In the genomic region with DNA sequence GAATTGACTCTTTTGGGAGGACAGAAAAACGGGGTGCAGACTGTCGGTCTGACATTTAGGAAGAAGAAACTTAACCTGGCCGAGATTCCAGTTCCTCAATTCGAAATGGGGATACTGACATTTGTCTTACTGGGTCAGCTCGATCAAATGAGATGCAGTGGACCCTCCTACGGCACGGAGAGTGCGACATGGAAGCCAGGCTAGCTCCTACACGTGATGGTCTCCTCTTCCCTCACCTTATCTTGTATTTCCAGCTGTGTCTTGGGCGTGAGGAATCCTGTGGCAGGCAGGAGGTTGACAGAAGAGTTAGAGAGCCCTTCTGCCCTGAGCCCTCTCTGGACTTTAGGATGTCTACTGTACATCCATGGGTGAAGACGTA, we compare ENCODE assay signal across 12 mouse cellular contexts. TPM values are rescaled to one million over a fixed set of nuclear protein-coding genes. Genes with fewer than 3 reads are reported as not detected.
DNase-seq lines count a peak whose midpoint lies in the region; ATAC-seq and TF ChIP-seq lines count a peak whose summit lies in the region.
"Had no signal": no experiment of that assay in that cellular context is flagged by ENCODE, and none has a peak within 500 bp of the region (broad histone marks: within the 10 kb centered on the region; RNA-seq: fewer than 3 reads in every experiment).

No protein-coding gene starts in this region.

- intact Hi-C loops in left cerebral cortex, postnatal 36 days (cut with DNase I) = no loop called here

- peaks cover 7% of the 10 kb centered on the region for H3K36me3 ChIP-seq in hindbrain, embryonic 10.5 days
- H3K36me3 ChIP-seq in hindbrain, embryonic 16.5 days (ENCODE audit: control insufficient read depth, insufficient read depth, low read length) = peaks cover under 1% of the 10 kb centered on the region; the same call in 1 of the 2 replicates
- peaks cover 4% of the 10 kb centered on the region for H3K36me3 ChIP-seq in liver, embryonic 14.5 days (replicated peaks; ENCODE audit: control insufficient read depth, insufficient read depth, low read depth)

- DNase-seq in hindbrain, embryonic 10.5 days (ENCODE audit: low spot score) = no peak
- DNase-seq in 416B (ENCODE audit: low read depth) = peak; percentile 72
- peak; percentile 77 for DNase-seq in MEL-GATA-1-ER (ENCODE audit: extremely low read depth, low read depth)
- DNase-seq in liver, embryonic 14.5 days (ENCODE audit: low read depth in 3 of 3, low spot score in 3 of 3) = peak; percentile 85 to 91 (median 89)
- DNase-seq in adrenal gland, postnatal 10 days = no peak
- DNase-seq in left cerebral cortex, postnatal 36 days (ENCODE audit: low spot score in 2 of 2) = no peak
- no peak for DNase-seq in testis, postnatal 14 days (ENCODE audit: low spot score)
- DNase-seq: cerebellum, adult 9-10 months had no signal

- H3K9me3 ChIP-seq in hindbrain, embryonic 10.5 days = no peaks in the 10 kb centered on the region
- no peaks in the 10 kb centered on the region for H3K9me3 ChIP-seq in hindbrain, embryonic 16.5 days (ENCODE audit: control insufficient read depth, low read length)
- no peaks in the 10 kb centered on the region for H3K9me3 ChIP-seq in liver, embryonic 14.5 days (ENCODE audit: control insufficient read depth, low read length)
- H3K9me3 ChIP-seq: limb, embryonic 13.5 days had no signal

- no peak for ATAC-seq in hindbrain, embryonic 16.5 days
- peak; percentile 74 for ATAC-seq in liver, embryonic 14.5 days (ENCODE audit: insufficient read depth)
- ATAC-seq: forebrain, embryonic 16.5 days had no signal

- no peaks in the 10 kb centered on the region for H3K27me3 ChIP-seq in hindbrain, embryonic 10.5 days (ENCODE audit: insufficient read depth, poor library complexity, severe bottlenecking)
- no peaks in the 10 kb centered on the region; the same call in 1 of the 2 replicates for H3K27me3 ChIP-seq in hindbrain, embryonic 16.5 days (replicated peaks; ENCODE audit: control insufficient read depth, insufficient read depth, low read length)
- H3K27me3 ChIP-seq in liver, embryonic 14.5 days (ENCODE audit: control insufficient read depth, insufficient read depth, low read length) = no peaks in the 10 kb centered on the region

- H3K27ac ChIP-seq in hindbrain, embryonic 10.5 days = peak overlapping the region; percentile 73; the same call in 1 of the 2 replicates
- H3K27ac ChIP-seq in hindbrain, embryonic 16.5 days (ENCODE audit: low read depth, low read length) = no peak overlapping the region
- H3K27ac ChIP-seq in liver, embryonic 14.5 days = peak overlapping the region; percentile 100
- H3K27ac ChIP-seq: kidney, postnatal 0 days; limb, embryonic 13.5 days had no signal

- no peak for TF ChIP-seq CTCF in liver, embryonic 14.5 days (IDR thresholded peaks at IDR 0.05; ENCODE audit: low read depth)

- TF ChIP-seq EP300 in liver, embryonic 14.5 days (IDR thresholded peaks at IDR 0.05; ENCODE audit: low read depth) = peak; percentile 87

- no peak overlapping the region for H3K4me2 ChIP-seq in hindbrain, embryonic 16.5 days (ENCODE audit: low read length)
- H3K4me2 ChIP-seq in liver, embryonic 14.5 days (ENCODE audit: low read depth) = peak overlapping the region; percentile 93

- H3K9ac ChIP-seq in hindbrain, embryonic 16.5 days (ENCODE audit: low read depth, low read length) = no peak overlapping the region
- H3K9ac ChIP-seq in liver, embryonic 14.5 days (replicated peaks) = peak overlapping the region; percentile 93
- H3K9ac ChIP-seq: limb, embryonic 13.5 days had no signal

- WGBS in hindbrain, embryonic 10.5 days = 79% methylated on average over 11 of the region's 11 CpGs
- 81% methylated on average over 11 of the region's 11 CpGs for WGBS in hindbrain, embryonic 16.5 days
- 3% methylated on average over 11 of the region's 11 CpGs for WGBS in liver, embryonic 14.5 days (ENCODE audit: insufficient replicate concordance)

- no peak overlapping the region for H3K4me3 ChIP-seq in hindbrain, embryonic 10.5 days
- H3K4me3 ChIP-seq in hindbrain, embryonic 16.5 days (ENCODE audit: low read length) = no peak overlapping the region
- peak overlapping the region; percentile 59 to 68 for H3K4me3 ChIP-seq in liver, embryonic 14.5 days (ENCODE audit: insufficient read depth in 1 of 2, low read depth in 2 of 2, low read length in 2 of 2)
- H3K4me3 ChIP-seq: limb, embryonic 13.5 days had no signal

- peaks cover 27% of the 10 kb centered on the region; the same call in 1 of the 2 replicates for H3K4me1 ChIP-seq in hindbrain, embryonic 10.5 days (replicated peaks)
- no peaks in the 10 kb centered on the region for H3K4me1 ChIP-seq in hindbrain, embryonic 16.5 days (ENCODE audit: control insufficient read depth, insufficient read depth, low read depth, low read length)
- peaks cover 65 to 72% of the 10 kb centered on the region in 2 experiments for H3K4me1 ChIP-seq in liver, embryonic 14.5 days (replicated peaks; ENCODE audit: control insufficient read depth in 2 of 2, insufficient read depth in 2 of 2, low read length in 1 of 2)

RNA-seq across cellular contexts. Expression of gene Tspoap1, which starts 10.3 kb away (rescaled TPM):
- polyA plus RNA-seq in hindbrain, embryonic 10.5 days (2016; fragmentation: Nextera tagmentation; extraction: Ambion mirVana) = 7.8 and 10.5 TPM in 2 replicates
- polyA plus RNA-seq in hindbrain, embryonic 16.5 days (2015; fragmentation: Nextera tagmentation; extraction: Ambion mirVana) = 38.4 and 46.1 TPM in 2 replicates
- polyA plus RNA-seq in liver, embryonic 14.5 days (2012; rRNA removed) = 5.4 and 5.5 TPM in 2 replicates
- polyA plus RNA-seq in liver, embryonic 14.5 days (2014; fragmentation: Nextera tagmentation; extraction: Ambion mirVana) = 1.1 and 2.4 TPM in 2 replicates
- 1 to 10 TPM; 1.8 to 4.2 TPM for total RNA-seq in adrenal gland, postnatal 10 days (2021)
- 100 to 1,000 TPM; 158 to 214 TPM for total RNA-seq in left cerebral cortex, postnatal 36 days (2021)

RNA-seq across cellular contexts. Expression of gene Supt4a, which starts 12.7 kb away (rescaled TPM):
- polyA plus RNA-seq in hindbrain, embryonic 10.5 days (2016; fragmentation: Nextera tagmentation; extraction: Ambion mirVana) = 178 and 184 TPM in 2 replicates
- polyA plus RNA-seq in hindbrain, embryonic 16.5 days (2015; fragmentation: Nextera tagmentation; extraction: Ambion mirVana) = 121 and 130 TPM in 2 replicates
- 111 TPM in 2 replicates for polyA plus RNA-seq in liver, embryonic 14.5 days (2012; rRNA removed)
- 211 and 214 TPM in 2 replicates for polyA plus RNA-seq in liver, embryonic 14.5 days (2014; fragmentation: Nextera tagmentation; extraction: Ambion mirVana)
- 10 to 100 TPM; 67.8 to 77.6 TPM for total RNA-seq in adrenal gland, postnatal 10 days (2021)
- 10 to 100 TPM; 67.7 to 83.3 TPM for total RNA-seq in left cerebral cortex, postnatal 36 days (2021)

RNA-seq across cellular contexts. Expression of gene Mpo, which starts 43.3 kb away (rescaled TPM):
- 2.8 and 5.0 TPM in 2 replicates for polyA plus RNA-seq in hindbrain, embryonic 10.5 days (2016; fragmentation: Nextera tagmentation; extraction: Ambion mirVana)
- polyA plus RNA-seq in hindbrain, embryonic 16.5 days (2015; fragmentation: Nextera tagmentation; extraction: Ambion mirVana) = 0.10 and 0.45 TPM in 2 replicates
- polyA plus RNA-seq in liver, embryonic 14.5 days (2012; rRNA removed) = 142 and 163 TPM in 2 replicates
- 301 and 360 TPM in 2 replicates for polyA plus RNA-seq in liver, embryonic 14.5 days (2014; fragmentation: Nextera tagmentation; extraction: Ambion mirVana)
- total RNA-seq in adrenal gland, postnatal 10 days (2021) = 1 to 10 TPM; 4.8 to 6.2 TPM
- total RNA-seq in left cerebral cortex, postnatal 36 days (2021) = not detected

Comparison
In these comparisons a context has a peak if more than half of its experiments do, and no peak if none do; other contexts are left out.
1. DNase-seq: peak in 416B (single experiment), MEL-GATA-1-ER (single experiment) and liver, embryonic 14.5 days (3 of 3); none in hindbrain, embryonic 10.5 days (single experiment), adrenal gland, postnatal 10 days (single experiment), left cerebral cortex, postnatal 36 days (0 of 2) and testis, postnatal 14 days (single experiment).
2. H3K4me3 ChIP-seq: peak in liver, embryonic 14.5 days (2 of 2); none in hindbrain, embryonic 10.5 days (single experiment) and hindbrain, embryonic 16.5 days (single experiment).
3. RNA of gene Mpo, which starts 43.3 kb away (polyA plus RNA-seq): 142 to 360 TPM in liver, embryonic 14.5 days; 2.8 to 5.0 TPM in hindbrain, embryonic 10.5 days and 0.10 to 0.45 TPM in hindbrain, embryonic 16.5 days; every median in the first group is over 10 times any median in the second.